Mouse (Mus musculus): ENCODE measurements around the gene Fancm. TPM values are rescaled to one million over a fixed set of nuclear protein-coding genes. Genes with fewer than 3 reads are reported as not detected.
A peak's percentile ranks its signal among the peaks of the same experiment; 100 is the strongest.
"Not testable (repeated sequence)": the region's sequence is repeated elsewhere in the genome, so short reads cannot be mapped to it uniquely, and the experiment has no call there.

Fancm gene
- polyA plus RNA-seq, 1 experiment from 2014 or later, result 10.5 TPM

GRCm38 (mm10) chr12:65072911-65073610 is 2.3 kb upstream of the Fancm start:
- Histone ChIP-seq H3K27ac (peak overlapping the region; percentile 85), H3K9me3 (replicated peaks) (no peaks in the 10 kb centered on the region), H3K4me3 (peak overlapping the region; percentile 94), H3K4me1 (peaks cover 46% of the 10 kb centered on the region), H3K4me2 (peak overlapping the region; percentile 86), H3K36me3 (peaks cover 17% of the 10 kb centered on the region), H3K9ac (peak overlapping the region; percentile 91), H3K27me3 (replicated peaks) (no peaks in the 10 kb centered on the region)
- 7% methylated on average over 21 of the region's 21 CpGs for WGBS (ENCODE audit: insufficient replicate concordance)
- no peak for ATAC-seq

- Histone ChIP-seq H3K27me3 (replicated peaks) (no peaks in the 10 kb centered on the region), H3K36me3 (peaks cover 16% of the 10 kb centered on the region), H3K4me1 (peaks cover 48% of the 10 kb centered on the region), H3K4me3 (peak within 1 kb of the TSS; percentile 94), H3K9me3 (replicated peaks) (no peaks in the 10 kb centered on the region), H3K27ac (peak within 1 kb of the TSS; percentile 85), H3K9ac (peak within 1 kb of the TSS; percentile 91), H3K4me2 (peak within 1 kb of the TSS; percentile 86)
- whole genome bisulfite sequencing (ENCODE audit: insufficient replicate concordance), result under 1% methylated on average over 49 of the region's 49 CpGs
- peak; percentile 98 for ATAC-seq
Measured at GRCm38 (mm10) chr12:65073611-65074178, 1.7 kb upstream of the Fancm start, which contains the start of gene Fkbp3. Gene Fkbp3, minus strand, starts transcription at chr12:65074007.

DNA sequence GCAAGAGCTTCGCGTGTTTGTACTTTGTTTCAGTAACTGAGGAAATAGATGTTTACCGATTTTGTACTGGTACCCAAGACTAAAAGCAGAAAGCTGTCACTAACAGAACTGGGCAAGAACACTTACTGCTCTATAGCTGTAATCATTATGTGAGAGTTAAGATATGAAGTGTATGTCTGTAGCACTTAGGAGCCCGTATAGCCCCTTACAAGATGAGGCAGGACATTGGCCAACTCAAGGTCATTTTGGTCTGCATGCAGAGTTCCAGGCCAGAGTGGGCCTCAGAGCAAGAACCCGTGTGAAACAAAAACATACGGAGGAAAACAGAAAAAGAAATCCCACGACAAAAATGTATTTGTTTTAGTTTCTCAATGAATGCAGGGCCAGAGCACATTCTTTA is 752 bp upstream of the Fancm start:
- Histone ChIP-seq H3K36me3 (peaks cover 17% of the 10 kb centered on the region), H3K4me1 (peaks cover 48% of the 10 kb centered on the region), H3K27ac (peak overlapping the region; percentile 68), H3K9ac (peak overlapping the region; percentile 91), H3K4me2 (peak overlapping the region; percentile 86), H3K4me3 (peak overlapping the region; percentile 94), H3K9me3 (replicated peaks) (no peaks in the 10 kb centered on the region), H3K27me3 (replicated peaks) (no peaks in the 10 kb centered on the region)
- WGBS (ENCODE audit: insufficient replicate concordance), result 44% methylated on average over 7 of the region's 7 CpGs
- no peak for ATAC-seq

GRCm38 (mm10) chr12:65075733-65076310 is 419 bp downstream of the Fancm start:
- H3K4me2 ChIP-seq, result peak overlapping the region; percentile 86
- peaks cover 24% of the 10 kb centered on the region for H3K36me3 ChIP-seq
- 1% methylated on average over 41 of the region's 41 CpGs for WGBS (ENCODE audit: insufficient replicate concordance)
- peaks cover 46% of the 10 kb centered on the region for H3K4me1 ChIP-seq
- peak; percentile 3; the same call in 1 of the 2 replicates for ATAC-seq
- peak overlapping the region; percentile 94 for H3K4me3 ChIP-seq
- H3K9me3 ChIP-seq (replicated peaks), result no peaks in the 10 kb centered on the region
- H3K27ac ChIP-seq, result peak overlapping the region; percentile 86
- no peaks in the 10 kb centered on the region for H3K27me3 ChIP-seq (replicated peaks)
- peak overlapping the region; percentile 91 for H3K9ac ChIP-seq

DNA sequence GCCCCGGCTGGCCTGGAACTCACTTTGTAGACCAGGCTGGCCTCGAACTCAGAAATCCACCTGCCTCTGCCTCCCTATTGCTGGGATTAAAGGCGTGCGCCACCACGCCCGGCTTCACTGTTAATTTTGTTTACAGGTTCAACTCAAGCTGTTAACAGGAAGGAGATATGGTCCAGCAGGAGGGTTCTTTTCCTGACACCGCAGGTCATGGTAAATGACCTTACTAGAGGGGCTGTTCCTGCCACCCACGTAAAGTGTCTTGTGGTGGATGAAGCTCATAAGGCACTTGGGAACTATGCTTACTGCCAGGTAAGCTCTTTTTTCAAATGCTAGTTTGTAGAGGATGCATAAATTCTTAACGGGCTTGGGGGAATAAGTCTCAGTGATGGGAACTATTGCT is 1.5 kb downstream of the Fancm start:
- Histone ChIP-seq H3K27me3 (replicated peaks) (no peaks in the 10 kb centered on the region), H3K9me3 (replicated peaks) (no peaks in the 10 kb centered on the region), H3K36me3 (peaks cover 30% of the 10 kb centered on the region), H3K9ac (peak overlapping the region; percentile 91), H3K4me1 (peaks cover 43% of the 10 kb centered on the region), H3K4me2 (peak overlapping the region; percentile 86), H3K27ac (no peak overlapping the region; the same call in 1 of the 2 replicates), H3K4me3 (peak overlapping the region; percentile 94)
- ATAC-seq, result no peak
- 47% methylated on average over 9 of the region's 9 CpGs for WGBS (ENCODE audit: insufficient replicate concordance)

GRCm38 (mm10) chr12:65108746-65109145 is 33.3 kb downstream of the Fancm start:
- H3K36me3 ChIP-seq, result peaks cover 85% of the 10 kb centered on the region
- no peak overlapping the region for H3K4me2 ChIP-seq
- no peak for ATAC-seq
- no peak overlapping the region for H3K4me3 ChIP-seq
- H3K4me1 ChIP-seq, result peaks cover 4% of the 10 kb centered on the region; the same call in 1 of the 2 replicates
- no peaks in the 10 kb centered on the region for H3K27me3 ChIP-seq (replicated peaks)
- H3K27ac ChIP-seq, result no peak overlapping the region
- H3K9ac ChIP-seq, result no peak overlapping the region
- WGBS (ENCODE audit: insufficient replicate concordance), result 89% methylated on average over 1 of the region's 1 CpGs
- H3K9me3 ChIP-seq (replicated peaks), result no peaks in the 10 kb centered on the region

- Histone ChIP-seq H3K27me3 (replicated peaks) (no peaks in the 10 kb centered on the region), H3K9ac (no peak overlapping the region), H3K9me3 (replicated peaks) (no peaks in the 10 kb centered on the region), H3K36me3 (peaks cover 85% of the 10 kb centered on the region), H3K4me2 (no peak overlapping the region), H3K4me3 (no peak overlapping the region), H3K27ac (no peak overlapping the region), H3K4me1 (no peaks in the 10 kb centered on the region)
- no peak for ATAC-seq
- WGBS (ENCODE audit: insufficient replicate concordance), result 69% methylated on average over 3 of the region's 3 CpGs
Measured at GRCm38 (mm10) chr12:65111503-65111902, 36.1 kb downstream of the Fancm start.

- 92% methylated on average over 1 of the region's 1 CpGs for WGBS (ENCODE audit: insufficient replicate concordance)
- H3K4me1 ChIP-seq, result no peaks in the 10 kb centered on the region
- no peaks in the 10 kb centered on the region for H3K9me3 ChIP-seq (replicated peaks)
- no peak overlapping the region for H3K27ac ChIP-seq
- no peak overlapping the region for H3K4me2 ChIP-seq
- no peaks in the 10 kb centered on the region for H3K27me3 ChIP-seq (replicated peaks)
- no peak overlapping the region for H3K4me3 ChIP-seq
- peaks cover 84% of the 10 kb centered on the region for H3K36me3 ChIP-seq
- ATAC-seq, result no peak
- H3K9ac ChIP-seq, result no peak overlapping the region
Measured at GRCm38 (mm10) chr12:65112811-65113210, 37.4 kb downstream of the Fancm start.

DNA sequence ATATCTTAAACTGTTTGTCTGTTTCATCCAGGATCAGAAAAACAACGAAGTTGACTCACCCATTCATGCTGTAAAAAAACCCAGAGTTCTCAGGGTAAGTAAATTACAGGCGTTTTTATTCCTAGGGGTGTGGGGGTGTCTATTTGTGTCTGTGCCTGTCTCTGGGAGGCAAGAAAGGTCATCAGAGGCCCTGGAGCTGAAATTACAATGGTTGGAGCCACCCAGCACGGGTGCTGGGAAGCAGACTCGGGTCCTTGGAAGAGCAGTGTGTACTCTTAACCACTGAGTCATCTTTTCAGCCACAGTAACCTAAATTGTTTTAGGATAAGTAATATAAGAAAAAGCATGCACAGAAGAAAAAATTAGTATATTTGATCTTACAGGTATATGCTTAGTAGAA is 38.5 kb downstream of the Fancm start:
- Histone ChIP-seq H3K36me3 (peaks cover 86% of the 10 kb centered on the region), H3K9ac (no peak overlapping the region), H3K27ac (no peak overlapping the region), H3K4me1 (no peaks in the 10 kb centered on the region), H3K27me3 (replicated peaks) (no peaks in the 10 kb centered on the region), H3K9me3 (replicated peaks) (no peaks in the 10 kb centered on the region), H3K4me3 (no peak overlapping the region), H3K4me2 (no peak overlapping the region)
- WGBS (ENCODE audit: insufficient replicate concordance), result 68% methylated on average over 4 of the region's 4 CpGs
- ATAC-seq, result no peak

DNA sequence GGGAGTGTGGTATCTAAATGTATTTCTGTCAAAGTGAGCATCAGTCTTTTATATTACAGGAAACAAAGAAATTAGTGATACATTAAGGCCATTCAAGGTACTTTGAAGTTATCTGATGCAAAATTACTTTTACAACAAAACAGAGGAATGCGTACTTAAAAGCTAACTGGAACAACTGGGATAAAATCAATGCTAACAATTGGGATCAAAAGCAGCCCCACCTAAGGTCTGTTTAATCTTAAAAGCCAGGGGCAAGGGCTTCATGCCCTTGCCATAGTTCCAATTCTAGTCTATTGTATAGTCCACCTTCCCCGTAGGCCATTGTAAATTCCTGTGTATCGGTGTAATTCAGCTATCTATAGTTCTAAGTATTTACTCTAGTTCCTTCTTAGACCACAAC is 39.6 kb downstream of the Fancm start:
- not testable (repeated sequence) for H3K27me3 ChIP-seq (replicated peaks); H3K4me2 ChIP-seq; H3K4me3 ChIP-seq; ATAC-seq; H3K9ac ChIP-seq; H3K27ac ChIP-seq; H3K9me3 ChIP-seq (replicated peaks); H3K4me1 ChIP-seq
- 92% methylated on average over 3 of the region's 3 CpGs for WGBS (ENCODE audit: insufficient replicate concordance)
- H3K36me3 ChIP-seq, result peaks cover 85% of the 10 kb centered on the region

DNA sequence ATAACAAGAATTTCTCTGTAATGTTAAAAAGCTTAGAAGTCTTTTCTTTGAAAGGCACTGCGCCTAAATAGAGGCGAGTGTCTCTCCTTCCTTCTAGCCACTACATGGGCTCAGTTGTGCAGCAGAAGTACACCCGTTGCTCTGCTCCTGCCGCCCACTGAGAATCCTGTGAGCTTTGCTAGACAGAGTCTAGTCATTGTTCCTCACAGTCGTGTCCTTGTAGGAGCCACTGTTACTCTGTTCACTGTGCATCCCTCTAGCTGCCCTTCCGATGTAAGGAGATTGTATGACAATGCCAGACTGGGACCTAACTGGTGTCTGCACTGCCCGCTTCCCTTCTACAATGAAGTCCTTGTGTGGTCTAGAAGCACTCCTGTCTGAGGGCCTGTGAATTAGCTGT is 43.6 kb downstream of the Fancm start:
- Histone ChIP-seq H3K4me2 (no peak overlapping the region), H3K4me1 (no peaks in the 10 kb centered on the region), H3K9me3 (replicated peaks) (no peaks in the 10 kb centered on the region), H3K9ac (no peak overlapping the region), H3K36me3 (peaks cover 88% of the 10 kb centered on the region), H3K27me3 (replicated peaks) (no peaks in the 10 kb centered on the region), H3K27ac (no peak overlapping the region), H3K4me3 (no peak overlapping the region)
- ATAC-seq, result no peak
- WGBS (ENCODE audit: insufficient replicate concordance), result 82% methylated on average over 7 of the region's 7 CpGs

DNA sequence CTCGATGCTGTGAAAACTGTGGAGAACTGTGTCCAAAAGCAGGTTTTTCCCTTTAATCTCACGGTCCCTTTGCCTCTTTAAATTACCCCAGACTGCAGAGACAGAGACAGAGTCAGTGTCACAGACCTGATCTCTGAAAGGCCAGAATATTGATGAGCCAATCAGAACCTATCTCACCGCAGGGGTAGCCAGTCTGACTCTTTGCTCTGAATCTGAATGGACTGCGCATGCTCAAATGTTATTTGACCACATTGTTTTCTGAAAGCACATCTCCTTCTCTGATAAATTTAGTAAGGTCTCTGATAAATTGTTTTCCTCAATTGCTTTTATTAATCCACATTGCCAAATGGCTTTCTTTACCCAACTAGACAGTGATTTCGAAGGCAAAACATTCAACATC is 44.0 kb downstream of the Fancm start:
- Histone ChIP-seq H3K4me2 (no peak overlapping the region), H3K4me1 (no peaks in the 10 kb centered on the region), H3K4me3 (no peak overlapping the region), H3K9me3 (replicated peaks) (no peaks in the 10 kb centered on the region), H3K9ac (no peak overlapping the region), H3K36me3 (peaks cover 87% of the 10 kb centered on the region), H3K27me3 (replicated peaks) (no peaks in the 10 kb centered on the region), H3K27ac (no peak overlapping the region)
- WGBS (ENCODE audit: insufficient replicate concordance), result 85% methylated on average over 5 of the region's 5 CpGs
- ATAC-seq, result no peak

Measured in liver, embryonic 12.5 days (tissue).